15 mouse cellular contexts compared by ENCODE assay signal in genomic region chr10:117659819-117660218, GRCm38 (mm10). TPM values are rescaled to one million over a fixed set of nuclear protein-coding genes. Genes with fewer than 3 reads are reported as not detected.
DNase-seq lines count a peak whose midpoint lies in the region; ATAC-seq and TF ChIP-seq lines count a peak whose summit lies in the region.
"Had no signal": no experiment of that assay in that cellular context is flagged by ENCODE, and none has a peak within 500 bp of the region (broad histone marks: within the 10 kb centered on the region; RNA-seq: fewer than 3 reads in every experiment).

No protein-coding gene starts in this region.

- 0 out of 2 replicates have a peak, but pooled peaks have one; percentile 56 for ATAC-seq in common myeloid progenitor, adult 5-6 weeks (replicated peaks; ENCODE audit: low read depth, poor library complexity, severe bottlenecking)
- ATAC-seq in limb, embryonic 15.5 days (ENCODE audit: insufficient number of reproducible peaks, low FRiP score, low TSS enrichment, low read depth) = no peak; the same call in 1 of the 2 replicates
- no peak for ATAC-seq in megakaryocyte progenitor cell, adult 5-6 weeks (replicated peaks; ENCODE audit: poor library complexity)
- no peak for ATAC-seq in hindbrain, embryonic 11.5 days (ENCODE audit: low FRiP score)
- ATAC-seq: lung, postnatal 0 days; midbrain, embryonic 15.5 days had no signal

- WGBS in kidney, adult 2 months = 59% methylated on average over 11 of the region's 11 CpGs
- WGBS in limb, embryonic 15.5 days = 40% methylated on average over 11 of the region's 11 CpGs
- WGBS in hindbrain, embryonic 11.5 days = 62% methylated on average over 11 of the region's 11 CpGs

- H3K9ac ChIP-seq in limb, embryonic 15.5 days = no peak overlapping the region
- no peak overlapping the region for H3K9ac ChIP-seq in hindbrain, embryonic 11.5 days (ENCODE audit: low read depth, low read length)
- H3K9ac ChIP-seq: kidney, embryonic 15.5 days; midbrain, embryonic 15.5 days had no signal

- DNase-seq in kidney, adult 2 months = peak; percentile 31
- DNase-seq in kidney, adult 18-20 months = no peak
- peak; percentile 59 to 76 for DNase-seq in thymus, postnatal 36 days
- no peak for DNase-seq in hindbrain, embryonic 11.5 days (ENCODE audit: low spot score)
- no peak for DNase-seq in cerebellum, postnatal 25 days
- DNase-seq: cerebellum, postnatal 14 days; gastrocnemius, postnatal 10 days; heart, postnatal 4 days had no signal

- H3K4me2 ChIP-seq in limb, embryonic 15.5 days = no peak overlapping the region
- no peak overlapping the region for H3K4me2 ChIP-seq in hindbrain, embryonic 11.5 days (replicated peaks; ENCODE audit: low read depth, low read length)
- H3K4me2 ChIP-seq: kidney, embryonic 15.5 days; midbrain, embryonic 15.5 days had no signal

- no peaks in the 10 kb centered on the region for H3K36me3 ChIP-seq in kidney, adult 2 months (ENCODE audit: control insufficient read depth, insufficient read depth, low read length)
- no peaks in the 10 kb centered on the region for H3K36me3 ChIP-seq in limb, embryonic 15.5 days
- H3K36me3 ChIP-seq in hindbrain, embryonic 11.5 days (ENCODE audit: control insufficient read depth, insufficient read depth, low read length) = no peaks in the 10 kb centered on the region
- H3K36me3 ChIP-seq: forebrain, embryonic 10.5 days; kidney, embryonic 15.5 days; midbrain, embryonic 15.5 days had no signal

- no peak for TF ChIP-seq CTCF in kidney, adult 2 months (conservative IDR thresholded peaks at IDR 0.05; ENCODE audit: insufficient read depth, insufficient read length, low read depth, low read length)

- peaks cover 17% of the 10 kb centered on the region; the same call in 1 of the 2 replicates for H3K4me1 ChIP-seq in kidney, adult 2 months (ENCODE audit: control insufficient read depth, insufficient read depth, low read length)
- H3K4me1 ChIP-seq in limb, embryonic 15.5 days = peaks cover 12% of the 10 kb centered on the region
- no peaks in the 10 kb centered on the region for H3K4me1 ChIP-seq in hindbrain, embryonic 11.5 days (replicated peaks; ENCODE audit: control insufficient read depth, insufficient read depth, low read length)
- H3K4me1 ChIP-seq: midbrain, embryonic 15.5 days had no signal

- H3K4me3 ChIP-seq in kidney, adult 2 months (ENCODE audit: insufficient read depth, low read depth, low read length) = no peak overlapping the region
- no peak overlapping the region for H3K4me3 ChIP-seq in limb, embryonic 15.5 days
- H3K4me3 ChIP-seq in hindbrain, embryonic 11.5 days (ENCODE audit: low read depth, low read length) = no peak overlapping the region
- H3K4me3 ChIP-seq: forebrain, embryonic 10.5 days; kidney, embryonic 15.5 days; midbrain, embryonic 15.5 days had no signal

- H3K27ac ChIP-seq in kidney, adult 2 months (ENCODE audit: insufficient read depth, low read depth, low read length) = no peak overlapping the region
- H3K27ac ChIP-seq in limb, embryonic 15.5 days = peak overlapping the region; percentile 47; the same call in 1 of the 2 replicates
- H3K27ac ChIP-seq in hindbrain, embryonic 11.5 days (ENCODE audit: low read depth, low read length) = no peak overlapping the region
- H3K27ac ChIP-seq: forebrain, embryonic 10.5 days; kidney, embryonic 15.5 days; midbrain, embryonic 15.5 days had no signal

- no peaks in the 10 kb centered on the region for H3K9me3 ChIP-seq in limb, embryonic 15.5 days
- no peaks in the 10 kb centered on the region for H3K9me3 ChIP-seq in hindbrain, embryonic 11.5 days (ENCODE audit: control insufficient read depth, low read length)
- H3K9me3 ChIP-seq: forebrain, embryonic 10.5 days; kidney, embryonic 15.5 days; midbrain, embryonic 15.5 days had no signal

- no peaks in the 10 kb centered on the region for H3K27me3 ChIP-seq in kidney, adult 2 months (replicated peaks; ENCODE audit: control insufficient read depth, insufficient read depth, low read length)
- H3K27me3 ChIP-seq in limb, embryonic 15.5 days = no peaks in the 10 kb centered on the region
- H3K27me3 ChIP-seq in hindbrain, embryonic 11.5 days (ENCODE audit: control insufficient read depth, insufficient read depth, low read length) = no peaks in the 10 kb centered on the region
- H3K27me3 ChIP-seq: kidney, embryonic 15.5 days; midbrain, embryonic 15.5 days had no signal

- no peak for TF ChIP-seq POLR2A in kidney, adult 2 months (IDR thresholded peaks at IDR 0.05; ENCODE audit: low read depth, low read length)

RNA-seq across cellular contexts. Expression of gene Cpm, which starts 30.5 kb away (rescaled TPM):
- 36.7 and 37.2 TPM in 2 replicates for polyA plus RNA-seq in kidney, adult 2 months (2012; rRNA removed)
- 0.14 TPM in 1 of 2 replicates, not detected in the other for total RNA-seq in common myeloid progenitor, adult 5-6 weeks (2017)
- 69.8 and 72.6 TPM in 2 replicates for polyA plus RNA-seq in limb, embryonic 15.5 days (2015; fragmentation: Nextera tagmentation; extraction: Ambion mirVana)
- not detected in 2 replicates for total RNA-seq in megakaryocyte progenitor cell, adult 5-6 weeks (2015)
- 0.17 TPM in 1 of 2 replicates, not detected in the other for total RNA-seq in megakaryocyte progenitor cell, adult 5-6 weeks (2017)
- polyA plus RNA-seq in hindbrain, embryonic 11.5 days (2014; fragmentation: Nextera tagmentation; extraction: Ambion mirVana) = 6.0 and 6.3 TPM in 2 replicates

RNA-seq across cellular contexts. Expression of gene Mdm2, which starts 50.7 kb away (rescaled TPM):
- 21.9 and 22.9 TPM in 2 replicates for polyA plus RNA-seq in kidney, adult 2 months (2012; rRNA removed)
- 67.0 and 76.1 TPM in 2 replicates for total RNA-seq in common myeloid progenitor, adult 5-6 weeks (2017)
- polyA plus RNA-seq in limb, embryonic 15.5 days (2015; fragmentation: Nextera tagmentation; extraction: Ambion mirVana) = 40.2 and 43.8 TPM in 2 replicates
- total RNA-seq in megakaryocyte progenitor cell, adult 5-6 weeks (2015) = 68.6 and 74.8 TPM in 2 replicates
- 44.0 and 63.1 TPM in 2 replicates for total RNA-seq in megakaryocyte progenitor cell, adult 5-6 weeks (2017)
- polyA plus RNA-seq in hindbrain, embryonic 11.5 days (2014; fragmentation: Nextera tagmentation; extraction: Ambion mirVana) = 76.6 and 87.8 TPM in 2 replicates

Comparison
In these comparisons a context has a peak if more than half of its experiments do, and no peak if none do; other contexts are left out.
1. DNase-seq: peak in kidney, adult 2 months (single experiment) and thymus, postnatal 36 days (2 of 2); none in kidney, adult 18-20 months (single experiment), hindbrain, embryonic 11.5 days (single experiment) and cerebellum, postnatal 25 days (0 of 2).